Mouse (Mus musculus) testis, adult 2 months (tissue): ENCODE results near the gene Fam155a. TPM values are rescaled to one million over a fixed set of nuclear protein-coding genes. Genes with fewer than 3 reads are reported as not detected.
"Not testable (repeated sequence)": the region's sequence is repeated elsewhere in the genome, so short reads cannot be mapped to it uniquely, and the experiment has no call there.

Experiments used
- H3K27ac ChIP-seq: fragments of 200-500 bp; 2 replicates; pipeline ENCODE4 v1.5.1; 2012; ENCODE audit warnings: low read depth, low read length; ENCODE audit not compliant: control insufficient read depth, insufficient read depth
- H3K27me3 ChIP-seq: fragments of 200-500 bp; 2 replicates; pipeline ENCODE4 v1.6.1; 2012; ENCODE audit warnings: mild to moderate bottlenecking, low read length, moderate library complexity; ENCODE audit not compliant: control insufficient read depth, insufficient read depth
- H3K36me3 ChIP-seq: fragments of 200-500 bp; 2 replicates; pipeline ENCODE4 v1.6.1; 2012; ENCODE audit warnings: mild to moderate bottlenecking, low read length; ENCODE audit not compliant: control insufficient read depth, insufficient read depth
- H3K4me1 ChIP-seq: fragments of 200-500 bp; 2 replicates; pipeline ENCODE4 v1.6.1; 2012; ENCODE audit warnings: low read length; ENCODE audit not compliant: control insufficient read depth, insufficient read depth
- H3K4me3 ChIP-seq: fragments of 200-500 bp; 2 replicates; pipeline ENCODE4 v1.5.1; 2012; ENCODE audit warnings: low read depth, mild to moderate bottlenecking, low read length, moderate library complexity, mixed read lengths; ENCODE audit not compliant: control insufficient read depth
- CTCF ChIP-seq: fragments of 200-500 bp; IDR thresholded peaks from 2 replicates; pipeline ENCODE4 v1.5.1; 2012; ENCODE audit warnings: low read depth, mild to moderate bottlenecking, inconsistent platforms, low read length, moderate library complexity; ENCODE audit not compliant: control insufficient read depth, insufficient read depth, insufficient replicate concordance
- POLR2A ChIP-seq: fragments of 200-500 bp; IDR thresholded peaks from 2 replicates; pipeline ENCODE4 v1.6.1; 2012; ENCODE audit warnings: low read depth, mild to moderate bottlenecking, inconsistent platforms, low read length, moderate library complexity; ENCODE audit not compliant: control insufficient read depth
- polyA plus RNA-seq: library from polyadenylated mRNA; depleted of rRNA; stranded (reverse); fragments of >200 nt; gene quantifications from 2 replicates; pipeline ENCODE4 v1.2.3, GENCODE M21; 2012; rRNA removed

Gene Fam155a
- 0.08 TPM in 1 of 2 replicates, not detected in the other for polyA plus RNA-seq

GRCm38 (mm10) chr8:9770999-9771605, at the start of gene Fam155a:
TSS of gene Fam155a (minus strand) at chr8:9771161.
- H3K4me3 ChIP-seq, result peak within 1 kb of the TSS; percentile 44
- H3K36me3 ChIP-seq, result no peaks in the 10 kb centered on the region
- H3K4me1 ChIP-seq, result peaks cover 15% of the 10 kb centered on the region
- H3K27ac ChIP-seq, result no peak within 1 kb of the TSS
- H3K27me3 ChIP-seq, result peaks cover 2% of the 10 kb centered on the region; the same call in 1 of the 2 replicates
- TF ChIP-seq POLR2A (no peak), CTCF (no peak)

DNA sequence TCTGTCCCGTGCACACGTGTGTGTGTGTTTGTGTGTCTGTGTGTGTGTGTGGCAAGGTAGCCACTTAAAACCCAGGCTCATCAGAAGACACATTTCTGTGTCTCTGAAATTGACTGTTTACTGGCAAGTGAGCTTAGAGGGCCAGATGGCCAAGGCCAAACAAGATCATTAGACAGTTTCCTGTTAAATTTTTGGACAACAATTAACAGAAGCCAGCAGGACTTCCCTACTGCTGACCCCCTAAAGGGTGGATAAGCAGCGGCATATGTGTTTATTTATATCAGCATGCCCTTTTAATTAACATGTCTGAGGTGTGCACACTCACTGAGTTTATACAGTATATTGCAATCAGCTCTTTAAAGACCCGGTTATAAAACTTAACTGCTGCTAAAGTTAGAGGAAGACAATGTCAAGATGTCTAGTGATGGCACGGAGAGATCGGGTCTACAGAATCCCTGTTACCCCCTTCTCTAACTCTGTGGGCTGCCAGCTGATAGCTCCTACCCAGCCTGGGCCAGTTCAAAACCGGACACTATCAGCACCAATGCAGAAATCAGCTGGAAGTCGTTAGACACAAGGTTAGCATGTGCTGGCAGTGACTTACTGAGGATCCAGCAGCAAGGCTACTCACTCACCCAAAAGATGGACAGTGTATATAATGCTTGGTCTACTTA, 42.4 kb upstream of the Fam155a start:
- H3K27ac ChIP-seq, result no peak overlapping the region
- no peaks in the 10 kb centered on the region for H3K4me1 ChIP-seq
- no peaks in the 10 kb centered on the region for H3K36me3 ChIP-seq
- no peak for TF ChIP-seq CTCF
- no peak for TF ChIP-seq POLR2A
- H3K27me3 ChIP-seq, result no peaks in the 10 kb centered on the region
- H3K4me3 ChIP-seq, result no peak overlapping the region

- Histone ChIP-seq H3K4me3 (no peak overlapping the region), H3K27me3 (no peaks in the 10 kb centered on the region), H3K27ac (no peak overlapping the region), H3K36me3 (no peaks in the 10 kb centered on the region), H3K4me1 (no peaks in the 10 kb centered on the region)
- no peak for TF ChIP-seq POLR2A
- no peak for TF ChIP-seq CTCF
Measured at GRCm38 (mm10) chr8:9810955-9811530, 40.1 kb upstream of the Fam155a start.

DNA sequence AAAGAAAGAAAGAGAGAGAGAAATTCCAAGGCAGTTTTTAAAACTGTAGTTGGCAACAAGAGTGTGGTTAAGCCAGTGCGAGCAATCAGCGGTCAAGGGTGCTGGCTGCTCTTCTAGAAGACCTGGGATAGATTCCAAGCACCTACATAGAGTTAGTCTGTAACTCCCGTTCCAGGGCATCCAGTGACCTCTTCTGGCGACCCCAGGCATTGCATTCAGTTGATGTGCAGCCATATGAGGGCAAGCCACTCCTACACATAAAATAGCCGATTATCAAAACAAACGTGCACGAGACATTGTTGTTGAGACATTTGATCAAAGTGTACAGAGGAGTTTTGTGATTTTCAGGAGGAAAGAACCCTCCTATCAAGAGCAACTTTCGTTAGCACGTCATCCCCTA, 37.6 kb upstream of the Fam155a start:
- Histone ChIP-seq H3K36me3 (no peaks in the 10 kb centered on the region), H3K4me1 (no peaks in the 10 kb centered on the region), H3K27ac (no peak overlapping the region), H3K4me3 (no peak overlapping the region), H3K27me3 (no peaks in the 10 kb centered on the region)
- peak; percentile 42; the same call in 1 of the 2 replicates for TF ChIP-seq CTCF
- no peak for TF ChIP-seq POLR2A

GRCm38 (mm10) chr8:9805676-9806075, 34.7 kb upstream of the Fam155a start:
- TF ChIP-seq POLR2A (no peak), CTCF (no peak)
- no peaks in the 10 kb centered on the region for H3K4me1 ChIP-seq
- H3K27ac ChIP-seq, result no peak overlapping the region
- H3K4me3 ChIP-seq, result no peak overlapping the region
- no peaks in the 10 kb centered on the region for H3K36me3 ChIP-seq
- H3K27me3 ChIP-seq, result no peaks in the 10 kb centered on the region

DNA sequence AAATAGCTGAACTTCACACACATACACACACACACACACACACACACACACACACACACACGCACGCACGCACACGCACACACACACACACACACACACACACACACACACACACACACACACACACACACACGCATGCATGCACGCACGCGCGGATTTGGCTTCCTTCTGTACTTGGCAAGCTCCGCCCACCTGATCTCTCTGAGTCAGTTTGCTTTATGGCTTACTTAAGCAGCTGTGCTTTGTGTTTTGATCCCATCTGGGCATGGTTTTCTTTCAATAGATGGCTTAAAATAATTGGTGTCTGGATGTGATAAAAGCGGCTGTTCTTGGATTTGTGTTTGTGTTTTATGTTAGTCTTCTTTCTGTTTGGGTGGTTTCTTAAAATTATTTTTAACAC, 29.4 kb upstream of the Fam155a start:
- not testable (repeated sequence) for H3K4me1 ChIP-seq, H3K36me3 ChIP-seq, H3K4me3 ChIP-seq, H3K27ac ChIP-seq, H3K27me3 ChIP-seq

- H3K27me3 ChIP-seq, result no peaks in the 10 kb centered on the region
- no peak overlapping the region for H3K4me3 ChIP-seq
- TF ChIP-seq CTCF (no peak), POLR2A (no peak)
- H3K36me3 ChIP-seq, result no peaks in the 10 kb centered on the region
- H3K27ac ChIP-seq, result no peak overlapping the region
- no peaks in the 10 kb centered on the region; the same call in 1 of the 2 replicates for H3K4me1 ChIP-seq
Measured at GRCm38 (mm10) chr8:9799923-9800322, 29.0 kb upstream of the Fam155a start.
